Mouse (Mus musculus): ENCODE data around the gene Rbfox1.

The Rbfox1 gene

DNA sequence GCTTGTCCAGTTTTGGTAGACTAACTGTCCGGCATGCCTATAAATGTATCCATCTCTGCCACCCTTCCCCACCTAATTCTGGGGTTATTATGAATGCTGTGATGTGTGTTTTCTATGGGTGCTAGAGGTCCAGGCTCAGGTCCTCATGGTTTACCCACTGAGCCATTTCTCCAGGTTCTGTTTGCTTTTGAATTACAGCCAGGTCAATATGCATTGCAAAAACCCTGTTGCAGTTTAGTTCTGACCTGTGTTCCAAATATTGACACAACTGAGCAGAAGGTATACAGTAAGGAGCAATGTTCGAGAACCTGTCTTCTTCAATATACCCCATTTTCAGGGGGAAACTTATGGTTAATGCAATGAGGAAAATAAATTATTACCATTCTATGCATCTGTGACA is 480.6 kb downstream of the Rbfox1 start:
- DNase-seq: no peak

GRCm38 (mm10) chr16:6366649-6367048 is 481.5 kb downstream of the Rbfox1 start:
- DNase-seq: no peak

GRCm38 (mm10) chr16:6380924-6381323 is 495.8 kb downstream of the Rbfox1 start:
- DNase-seq: no peak

DNA sequence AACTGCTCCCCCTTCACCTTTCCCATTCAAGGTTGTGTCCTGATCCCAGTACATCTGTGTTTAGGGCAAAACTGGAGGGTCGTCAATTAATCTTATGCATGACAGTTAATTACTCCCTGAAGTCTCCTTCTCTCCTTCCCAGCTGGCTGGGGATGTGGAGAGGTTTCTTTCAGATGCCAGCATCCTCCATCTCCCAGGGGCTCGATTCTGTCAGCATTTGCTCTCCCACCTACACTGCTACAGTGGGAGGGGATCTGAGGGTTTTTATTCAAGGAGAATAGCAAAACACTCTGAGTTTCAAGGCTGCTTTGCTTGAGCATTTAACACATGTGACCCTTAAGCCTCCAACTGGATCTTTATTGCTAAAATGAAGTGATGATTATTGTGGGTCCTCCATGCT is 496.4 kb downstream of the Rbfox1 start:
- no peak for DNase-seq

DNA sequence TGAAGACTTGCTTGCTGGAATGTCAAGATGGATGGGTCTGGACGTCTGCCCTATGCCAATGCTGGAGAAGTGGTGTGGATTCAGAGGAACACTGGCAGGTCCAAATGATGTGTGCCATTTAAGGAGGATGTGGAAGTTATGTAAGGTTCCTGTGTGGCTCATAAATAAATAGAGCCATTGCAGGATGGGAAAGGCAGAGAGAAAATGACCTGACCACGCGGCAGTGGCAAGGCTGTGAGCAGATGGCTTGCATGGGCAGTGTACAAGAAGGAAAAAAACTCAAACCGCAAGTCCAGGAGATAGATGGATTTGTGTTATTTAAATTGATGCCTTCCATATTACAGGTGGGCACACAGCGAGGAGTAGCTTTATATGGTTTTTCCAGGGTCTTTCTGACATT is 497.6 kb downstream of the Rbfox1 start:
- DNase-seq: peak; percentile 56

DNA sequence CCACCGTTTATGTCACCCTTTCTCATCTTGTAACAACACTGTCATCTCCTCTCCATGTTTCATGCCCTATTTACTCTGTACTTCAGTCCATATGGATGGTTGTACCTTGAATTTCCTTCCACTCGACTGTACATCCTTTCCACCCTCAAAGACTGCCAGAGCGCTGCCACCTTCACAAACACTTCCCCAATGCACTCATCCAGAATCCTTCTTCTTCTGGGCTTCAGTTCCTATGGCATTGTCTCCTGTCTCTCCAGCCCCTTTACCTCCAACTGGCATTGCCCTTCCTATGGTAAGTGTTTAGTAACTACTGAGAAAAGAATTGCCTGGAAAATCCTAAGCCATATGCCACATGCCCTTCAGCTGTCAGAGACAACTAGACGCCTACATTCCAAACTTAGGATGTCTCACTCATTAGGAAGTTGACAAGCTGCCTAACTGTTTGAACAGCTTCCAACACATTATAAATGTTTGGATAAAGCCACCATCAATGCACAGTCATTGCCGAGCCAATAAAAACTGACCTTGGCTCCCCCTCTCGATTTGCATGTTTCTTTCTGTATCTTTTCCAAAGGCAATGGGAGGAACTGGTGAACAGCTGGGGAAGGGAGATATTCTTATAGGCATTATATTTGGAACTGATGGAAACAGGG is 505.2 kb downstream of the Rbfox1 start:
- DNase-seq: peak; percentile 73

DNA sequence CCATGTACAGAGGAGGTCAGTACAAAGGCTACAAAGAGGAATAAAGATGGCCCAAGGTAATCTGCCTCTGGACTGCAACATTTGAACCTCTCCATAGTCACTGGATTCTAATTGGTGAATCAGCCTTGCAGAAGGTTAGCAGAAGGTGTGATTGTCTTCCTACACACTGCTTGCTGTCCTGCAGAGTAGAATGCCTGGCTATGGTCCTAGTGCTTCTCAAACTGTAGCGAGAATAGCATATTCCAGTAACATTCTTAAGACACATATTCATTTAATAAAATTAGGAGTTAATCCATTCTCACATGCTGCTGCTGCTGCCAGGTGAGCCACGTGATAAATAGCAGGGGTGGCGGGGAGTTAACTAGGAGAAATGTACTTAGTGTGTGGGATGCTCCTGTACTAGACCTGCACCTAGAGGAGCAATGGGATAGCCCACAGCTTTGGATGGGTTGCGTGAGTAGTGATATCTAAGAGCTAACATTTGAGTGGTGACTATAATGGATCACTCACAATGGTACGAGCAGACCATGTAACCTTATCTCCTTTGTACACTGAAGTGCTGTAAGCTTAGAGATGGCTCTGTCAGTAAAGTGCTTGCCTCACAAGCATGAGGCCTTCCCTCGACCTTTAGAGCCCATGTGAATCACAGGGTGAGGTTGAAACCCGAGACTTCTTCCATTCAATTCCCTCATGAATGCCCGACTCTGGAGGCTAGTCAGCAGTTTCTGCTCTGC is 511.7 kb downstream of the Rbfox1 start:
- DNase-seq: no peak

DNA sequence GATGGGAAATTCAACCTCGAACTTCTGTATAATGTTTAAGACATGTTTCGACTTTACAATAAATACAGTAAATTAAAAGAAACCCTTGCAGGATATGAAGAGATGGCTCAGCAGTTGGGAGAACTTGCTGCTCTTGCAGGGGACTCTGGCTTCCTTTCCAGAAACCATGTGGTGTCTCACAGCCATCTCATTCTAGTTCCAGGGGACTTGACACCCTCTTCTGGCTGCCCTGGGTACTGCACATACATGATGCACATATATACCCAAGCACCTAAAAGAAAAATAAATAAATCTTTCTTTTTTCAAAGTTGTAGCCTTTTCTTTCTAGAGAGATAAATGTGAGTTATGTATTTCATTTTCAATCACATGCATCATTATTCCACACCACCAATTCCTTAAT is 512.5 kb downstream of the Rbfox1 start:
- DNase-seq: no peak

DNA sequence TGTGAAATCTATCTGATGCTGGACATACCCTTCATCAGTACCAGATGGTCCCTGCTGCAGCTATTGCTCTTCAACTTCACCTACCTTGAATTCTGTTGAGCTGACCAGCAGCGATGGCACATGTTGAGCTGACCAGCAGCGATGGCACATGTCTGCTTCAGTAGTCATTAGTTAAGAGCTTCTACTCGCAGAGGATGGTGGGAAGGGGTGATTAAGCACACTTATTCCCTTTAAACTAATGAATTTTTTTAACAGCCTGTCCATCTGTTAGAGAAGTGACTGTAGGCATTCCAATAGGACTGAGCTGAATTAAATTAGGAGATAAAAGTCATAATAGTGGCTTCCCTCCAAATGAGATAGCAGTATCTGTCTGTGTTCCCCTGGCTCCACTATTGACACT is 517.7 kb downstream of the Rbfox1 start:
- no peak for DNase-seq

GRCm38 (mm10) chr16:6414846-6415245 is 529.7 kb downstream of the Rbfox1 start:
- DNase-seq: no peak

DNA sequence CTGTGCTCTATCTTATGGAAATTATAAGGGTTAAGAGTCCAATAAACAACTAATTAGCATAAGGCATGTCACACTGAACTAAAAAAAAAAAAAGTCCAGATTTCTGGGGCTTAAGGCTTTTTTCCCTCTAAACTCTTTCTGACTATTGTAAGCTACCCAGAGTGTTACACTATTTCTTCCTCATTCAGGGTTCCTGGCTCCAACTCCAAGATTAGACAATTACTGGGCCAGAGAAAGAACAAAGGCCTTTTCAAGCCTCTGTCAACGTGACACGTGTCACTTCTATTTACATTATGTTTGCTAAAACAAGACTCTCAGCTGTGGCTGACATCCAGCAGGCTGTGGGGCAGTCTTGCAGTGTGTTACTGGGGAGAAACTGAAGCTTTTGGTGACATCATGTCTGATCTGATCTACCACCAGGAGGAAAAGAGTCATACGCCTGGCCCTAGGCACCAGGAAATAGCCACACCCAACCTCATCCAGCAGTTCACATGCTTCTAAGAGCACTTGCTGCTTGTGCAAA is 536.5 kb downstream of the Rbfox1 start:
- DNase-seq: no peak

DNA sequence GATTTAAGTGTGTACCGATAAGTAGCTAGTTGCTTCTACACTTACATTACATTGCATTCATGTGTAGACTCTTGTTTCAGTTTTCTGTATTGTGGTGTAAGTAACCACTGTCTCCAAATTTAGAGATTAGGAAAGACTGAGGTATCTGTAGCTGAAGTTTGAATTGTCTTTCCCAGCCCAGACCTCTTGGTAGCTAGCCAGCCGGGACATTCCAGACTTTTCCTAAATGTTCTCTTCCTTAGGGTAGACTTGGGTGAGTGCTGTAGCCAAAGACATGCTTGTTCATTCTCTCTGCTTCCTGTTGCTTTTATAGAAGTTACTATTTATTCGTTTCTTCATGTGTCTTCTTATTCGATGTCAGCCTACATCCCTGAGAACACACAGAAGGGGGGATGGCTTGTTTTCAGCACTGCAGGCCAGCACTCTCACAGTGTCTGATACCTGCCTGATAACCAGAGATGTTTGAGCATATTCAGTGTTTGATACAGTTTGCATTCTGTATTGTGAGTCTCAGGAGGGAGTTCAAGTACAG is 538.8 kb downstream of the Rbfox1 start:
- peak; percentile 48 for DNase-seq

DNA sequence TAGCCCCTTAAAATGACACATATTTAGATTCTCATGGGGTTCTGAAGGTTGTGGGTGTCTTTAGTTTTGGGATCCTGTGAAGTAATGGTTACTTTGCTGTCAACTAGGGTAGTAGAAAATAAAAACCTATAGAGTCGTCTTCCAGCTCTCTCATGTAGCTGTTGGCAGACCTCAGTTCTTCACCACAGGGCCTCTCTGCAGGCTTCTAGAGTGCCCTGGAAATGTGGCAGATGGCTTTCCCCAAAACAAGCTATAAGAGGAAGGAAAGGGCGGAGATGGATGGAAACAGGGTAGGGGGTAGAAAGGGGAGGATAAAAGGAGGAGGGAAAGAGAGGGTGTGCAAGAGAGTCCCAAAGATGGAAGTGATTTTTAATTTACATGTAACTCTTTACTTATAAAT is 539.6 kb downstream of the Rbfox1 start:
- peak; percentile 94 for DNase-seq

DNA sequence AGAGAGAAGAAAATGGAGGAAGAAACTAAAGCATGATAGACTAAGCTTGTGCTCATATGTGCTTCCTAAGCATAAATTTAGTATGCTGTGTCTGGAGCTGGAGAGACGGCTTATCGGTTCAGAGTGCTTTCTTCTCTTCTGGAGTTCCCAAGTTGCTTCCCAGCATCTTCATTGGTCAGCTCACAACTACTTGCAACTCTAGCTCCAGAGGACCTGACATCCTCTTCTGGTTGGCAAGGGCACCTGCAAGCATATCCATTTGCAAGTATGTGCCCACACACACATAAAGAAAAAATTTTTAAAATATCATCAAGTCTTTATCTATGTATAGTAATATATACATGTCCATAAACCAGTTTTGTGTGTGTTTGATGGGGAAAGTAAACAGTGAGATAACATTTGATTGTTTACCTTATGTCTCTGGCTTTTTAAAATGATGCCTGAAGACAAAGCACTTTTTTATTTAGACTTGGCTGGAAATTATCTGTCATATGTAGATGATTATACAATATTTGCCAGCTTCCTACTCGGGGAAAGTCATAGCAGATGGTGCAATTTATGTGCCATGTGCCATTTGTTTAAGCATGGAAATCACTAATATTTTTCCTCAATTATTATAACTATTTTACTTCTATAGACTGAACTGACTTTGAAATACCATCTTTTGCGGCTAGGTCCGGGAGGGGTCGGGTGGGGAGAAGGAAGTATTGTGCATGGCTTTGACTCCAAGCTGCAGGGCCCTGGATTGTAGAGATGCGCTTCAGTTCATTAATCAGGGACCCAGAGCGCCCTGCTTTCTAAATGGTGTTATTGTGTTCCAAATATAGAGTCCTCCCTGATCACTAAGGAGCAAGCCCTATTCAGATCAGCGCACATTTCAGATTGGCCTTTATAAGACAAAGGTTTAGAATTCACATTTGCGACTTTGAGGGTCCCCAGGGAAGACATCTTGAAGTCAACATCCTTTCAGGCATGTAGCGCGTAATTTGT is 542.4 kb downstream of the Rbfox1 start:
- DNase-seq: peak; percentile 77

GRCm38 (mm10) chr16:6430981-6431380 is 545.8 kb downstream of the Rbfox1 start:
- DNase-seq: peak; percentile 79

DNA sequence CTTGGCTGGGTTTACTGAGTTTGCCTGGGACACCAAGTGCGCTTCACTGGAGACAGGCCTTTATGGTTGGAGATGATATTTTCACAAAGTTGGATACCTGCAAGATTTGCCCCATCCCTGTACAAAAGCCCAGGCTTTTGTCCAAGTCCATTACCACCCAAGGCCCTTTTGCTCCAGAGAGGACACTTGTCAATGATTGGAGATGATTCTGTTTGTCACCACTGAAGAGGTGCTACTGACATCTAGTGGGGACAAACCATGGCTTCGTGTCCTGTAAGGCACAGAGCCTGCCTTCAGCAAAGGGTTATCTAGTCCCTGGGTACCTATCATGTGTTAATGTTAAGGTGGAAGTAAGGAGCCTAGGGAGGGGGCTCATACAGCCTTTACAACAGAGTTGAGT is 551.3 kb downstream of the Rbfox1 start:
- DNase-seq: peak; percentile 64

DNA sequence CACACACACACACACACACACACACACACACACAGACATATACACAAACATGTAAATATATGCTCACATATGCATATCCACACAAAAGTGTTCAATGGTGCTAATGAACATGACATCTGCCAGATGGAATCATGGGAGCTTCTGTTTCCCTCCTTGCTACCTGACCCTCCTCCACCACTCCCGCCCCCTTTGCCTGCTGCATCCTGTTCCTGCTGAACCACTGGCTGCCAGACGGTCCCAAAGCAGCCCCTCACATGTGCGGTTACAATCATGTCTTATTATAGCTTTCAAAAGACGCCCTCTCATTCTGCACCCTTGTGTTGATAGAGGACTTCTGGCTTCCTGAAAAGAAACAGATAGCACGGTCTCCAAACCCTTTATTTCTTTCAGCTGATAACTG is 563.1 kb downstream of the Rbfox1 start:
- DNase-seq: no peak

DNA sequence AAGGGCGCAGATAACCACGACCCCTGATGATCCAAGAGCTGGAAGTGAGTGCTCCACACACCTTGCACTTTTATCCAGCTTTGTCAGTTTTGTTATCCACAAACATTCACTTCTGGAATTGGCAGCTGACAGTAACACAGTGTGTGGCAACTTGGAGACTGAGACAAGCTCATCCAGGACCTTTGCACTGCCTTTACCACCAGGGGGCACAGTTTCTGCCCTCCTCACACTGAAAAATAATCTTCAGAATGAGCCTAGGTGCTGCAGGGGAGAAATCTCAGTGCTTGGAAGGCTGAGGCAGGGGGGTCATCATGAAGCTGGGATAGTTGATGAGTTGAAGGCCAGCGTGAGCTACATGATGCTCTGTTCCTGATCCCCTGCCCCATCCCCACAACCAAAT is 570.2 kb downstream of the Rbfox1 start:
- no peak for DNase-seq

- DNase-seq: no peak
Measured at GRCm38 (mm10) chr16:6479094-6479590, 594.0 kb downstream of the Rbfox1 start.

DNA sequence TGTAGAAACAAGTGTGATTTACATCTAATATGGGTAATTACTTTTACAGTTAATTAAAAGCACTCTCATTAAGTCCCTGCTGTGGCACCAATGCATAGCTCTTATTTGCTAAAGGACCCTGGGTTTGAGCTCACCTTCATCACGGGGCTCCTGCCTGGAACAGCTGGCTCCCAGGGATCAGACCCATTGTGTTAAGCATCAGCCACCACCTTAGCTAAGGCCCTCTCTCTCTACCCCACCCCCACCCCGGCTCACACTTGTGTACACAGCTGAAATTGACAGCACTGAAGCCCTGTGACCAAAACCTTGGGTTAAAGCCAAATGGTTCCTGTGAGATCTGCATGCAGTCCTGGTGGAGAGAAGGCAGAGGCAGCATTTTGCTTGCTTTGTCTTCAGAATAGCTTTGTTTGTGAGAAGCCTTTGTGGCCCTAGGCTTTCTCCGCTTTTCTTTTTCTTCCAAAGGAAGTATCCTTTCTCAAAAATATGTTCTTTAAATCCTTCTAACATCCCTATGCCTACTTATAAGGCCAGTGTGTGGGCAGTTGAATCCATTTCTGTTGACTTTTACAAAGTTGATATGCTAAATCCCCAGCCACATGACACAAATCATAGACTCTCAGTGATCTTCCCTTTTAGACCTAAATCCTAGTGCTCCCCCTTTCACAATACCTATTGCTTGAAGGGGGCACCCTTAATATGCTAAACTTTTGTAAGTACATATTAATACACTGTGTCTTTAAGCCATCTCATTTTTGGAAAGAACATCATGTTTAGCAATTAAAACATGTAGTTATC is 594.7 kb downstream of the Rbfox1 start:
- DNase-seq: peak; percentile 67

DNA sequence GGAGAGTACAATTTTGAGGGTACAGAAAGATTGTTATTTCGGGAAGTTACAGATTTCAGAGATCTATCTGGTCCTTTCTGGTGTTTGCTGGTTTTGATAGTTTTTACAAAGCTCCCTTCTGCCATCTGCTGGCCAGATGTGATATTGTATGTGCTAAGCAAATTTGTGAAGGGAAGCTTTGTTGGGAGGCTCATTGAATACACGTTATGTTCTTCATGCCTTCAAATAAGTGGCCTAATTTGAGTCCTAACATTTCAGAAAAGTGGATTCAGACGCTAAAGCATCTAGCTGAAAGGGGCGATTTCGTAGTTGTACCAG is 595.2 kb downstream of the Rbfox1 start:
- DNase-seq: peak; percentile 65

- no peak for DNase-seq
Measured at GRCm38 (mm10) chr16:6483628-6484027, 598.5 kb downstream of the Rbfox1 start.

All from cerebellum, adult 9-11 months (tissue).